Mouse (Mus musculus): ENCODE data around the gene 9130023H24Rik. TPM values are rescaled to one million over a fixed set of nuclear protein-coding genes. Genes with fewer than 3 reads are reported as not detected.

9130023H24Rik gene
- 7.1 and 7.5 TPM in 2 replicates for polyA plus RNA-seq (2016; fragmentation: Nextera tagmentation; extraction: Ambion mirVana)

GRCm38 (mm10) chr7:128237927-128238778, at the start of gene 9130023H24Rik:
Gene 9130023H24Rik (minus strand): TSS chr7:128238031.
- WGBS: under 1% methylated on average over 72 of the region's 72 CpGs
- Histone ChIP-seq H3K4me1 (replicated peaks) (peaks cover 16% of the 10 kb centered on the region), H3K27me3 (replicated peaks) (no peaks in the 10 kb centered on the region), H3K36me3 (peaks cover 47% of the 10 kb centered on the region), H3K9ac (peak within 1 kb of the TSS; percentile 85), H3K4me3 (peak within 1 kb of the TSS; percentile 78), H3K27ac (ENCODE audit: poor library complexity, severe bottlenecking) (peak within 1 kb of the TSS; percentile 97), H3K9me3 (replicated peaks) (no peaks in the 10 kb centered on the region), H3K4me2 (peak within 1 kb of the TSS; percentile 78)
- peak; percentile 91 for ATAC-seq (ENCODE audit: insufficient number of reproducible peaks, low FRiP score)

GRCm38 (mm10) chr7:128285060-128285459, 47.2 kb upstream of the 9130023H24Rik start:
- no peak overlapping the region for H3K4me2 ChIP-seq
- H3K36me3 ChIP-seq: peaks cover 29% of the 10 kb centered on the region
- WGBS: 87% methylated on average over 8 of the region's 8 CpGs
- H3K27ac ChIP-seq (ENCODE audit: poor library complexity, severe bottlenecking): no peak overlapping the region
- H3K4me1 ChIP-seq (replicated peaks): peaks cover 32% of the 10 kb centered on the region
- no peaks in the 10 kb centered on the region for H3K27me3 ChIP-seq (replicated peaks)
- H3K4me3 ChIP-seq: no peak overlapping the region
- H3K9me3 ChIP-seq (replicated peaks): no peaks in the 10 kb centered on the region
- no peak overlapping the region for H3K9ac ChIP-seq
- no peak for ATAC-seq (ENCODE audit: insufficient number of reproducible peaks, low FRiP score)

GRCm38 (mm10) chr7:128284047-128284446, 46.2 kb upstream of the 9130023H24Rik start:
- no peaks in the 10 kb centered on the region for H3K9me3 ChIP-seq (replicated peaks)
- H3K4me1 ChIP-seq (replicated peaks): peaks cover 23% of the 10 kb centered on the region
- H3K36me3 ChIP-seq: peaks cover 35% of the 10 kb centered on the region
- no peak overlapping the region for H3K9ac ChIP-seq
- no peak overlapping the region for H3K4me2 ChIP-seq
- no peaks in the 10 kb centered on the region for H3K27me3 ChIP-seq (replicated peaks)
- no peak for ATAC-seq (ENCODE audit: insufficient number of reproducible peaks, low FRiP score)
- H3K27ac ChIP-seq (ENCODE audit: poor library complexity, severe bottlenecking): no peak overlapping the region
- 61% methylated on average over 5 of the region's 5 CpGs for WGBS
- no peak overlapping the region for H3K4me3 ChIP-seq

- no peak overlapping the region for H3K4me2 ChIP-seq
- H3K9me3 ChIP-seq (replicated peaks): no peaks in the 10 kb centered on the region
- peaks cover 38% of the 10 kb centered on the region for H3K36me3 ChIP-seq
- ATAC-seq (ENCODE audit: insufficient number of reproducible peaks, low FRiP score): no peak
- H3K9ac ChIP-seq: no peak overlapping the region
- peaks cover 10% of the 10 kb centered on the region for H3K4me1 ChIP-seq (replicated peaks)
- 33% methylated on average over 7 of the region's 7 CpGs for WGBS
- no peak overlapping the region for H3K4me3 ChIP-seq
- H3K27me3 ChIP-seq (replicated peaks): no peaks in the 10 kb centered on the region
- H3K27ac ChIP-seq (ENCODE audit: poor library complexity, severe bottlenecking): no peak overlapping the region
Observed at GRCm38 (mm10) chr7:128282532-128283244, 44.9 kb upstream of the 9130023H24Rik start.

GRCm38 (mm10) chr7:128281765-128282164, 43.9 kb upstream of the 9130023H24Rik start:
- peaks cover 36% of the 10 kb centered on the region for H3K36me3 ChIP-seq
- 72% methylated on average over 11 of the region's 11 CpGs for WGBS

GRCm38 (mm10) chr7:128279750-128280149, 41.9 kb upstream of the 9130023H24Rik start:
- Histone ChIP-seq H3K36me3 (peaks cover 51% of the 10 kb centered on the region), H3K9me3 (replicated peaks) (no peaks in the 10 kb centered on the region), H3K27me3 (replicated peaks) (no peaks in the 10 kb centered on the region), H3K4me2 (no peak overlapping the region), H3K4me3 (no peak overlapping the region), H3K9ac (no peak overlapping the region), H3K4me1 (replicated peaks) (peaks cover 10% of the 10 kb centered on the region), H3K27ac (ENCODE audit: poor library complexity, severe bottlenecking) (no peak overlapping the region)
- ATAC-seq (ENCODE audit: insufficient number of reproducible peaks, low FRiP score): no peak
- 93% methylated on average over 4 of the region's 4 CpGs for WGBS

More at GRCm38 (mm10) chr7:128281765-128282164, 43.9 kb upstream of the 9130023H24Rik start:
- Histone ChIP-seq H3K27me3 (replicated peaks) (no peaks in the 10 kb centered on the region), H3K4me3 (no peak overlapping the region), H3K9me3 (replicated peaks) (no peaks in the 10 kb centered on the region), H3K4me2 (no peak overlapping the region), H3K27ac (ENCODE audit: poor library complexity, severe bottlenecking) (no peak overlapping the region), H3K9ac (no peak overlapping the region), H3K4me1 (replicated peaks) (peaks cover 10% of the 10 kb centered on the region)
- ATAC-seq (ENCODE audit: insufficient number of reproducible peaks, low FRiP score): no peak

GRCm38 (mm10) chr7:128276051-128276450, 38.2 kb upstream of the 9130023H24Rik start:
- ATAC-seq (ENCODE audit: insufficient number of reproducible peaks, low FRiP score): no peak
- Histone ChIP-seq H3K36me3 (peaks cover 81% of the 10 kb centered on the region), H3K27me3 (replicated peaks) (no peaks in the 10 kb centered on the region), H3K4me2 (no peak overlapping the region), H3K9ac (no peak overlapping the region), H3K27ac (ENCODE audit: poor library complexity, severe bottlenecking) (no peak overlapping the region), H3K9me3 (replicated peaks) (no peaks in the 10 kb centered on the region), H3K4me3 (no peak overlapping the region), H3K4me1 (replicated peaks) (no peaks in the 10 kb centered on the region)
- 94% methylated on average over 6 of the region's 6 CpGs for WGBS

- H3K27me3 ChIP-seq (replicated peaks): no peaks in the 10 kb centered on the region
- 91% methylated on average over 9 of the region's 9 CpGs for WGBS
- H3K9me3 ChIP-seq (replicated peaks): no peaks in the 10 kb centered on the region
- no peak overlapping the region for H3K27ac ChIP-seq (ENCODE audit: poor library complexity, severe bottlenecking)
- no peak overlapping the region for H3K4me3 ChIP-seq
- H3K9ac ChIP-seq: no peak overlapping the region
- H3K4me2 ChIP-seq: no peak overlapping the region
- no peak for ATAC-seq (ENCODE audit: insufficient number of reproducible peaks, low FRiP score)
- peaks cover 9% of the 10 kb centered on the region for H3K4me1 ChIP-seq (replicated peaks)
- H3K36me3 ChIP-seq: peaks cover 55% of the 10 kb centered on the region
Observed at GRCm38 (mm10) chr7:128271496-128271895, 33.7 kb upstream of the 9130023H24Rik start.

GRCm38 (mm10) chr7:128270431-128270850, 32.6 kb upstream of the 9130023H24Rik start:
- H3K9me3 ChIP-seq (replicated peaks): no peaks in the 10 kb centered on the region
- H3K36me3 ChIP-seq: peaks cover 45% of the 10 kb centered on the region
- no peak overlapping the region for H3K9ac ChIP-seq
- no peak overlapping the region for H3K27ac ChIP-seq (ENCODE audit: poor library complexity, severe bottlenecking)
- H3K4me3 ChIP-seq: no peak overlapping the region
- H3K27me3 ChIP-seq (replicated peaks): 0 out of 2 replicates have a peak, but pooled peaks cover 3% of the 10 kb centered on the region
- ATAC-seq (ENCODE audit: insufficient number of reproducible peaks, low FRiP score): peak; percentile 86
- 26% methylated on average over 13 of the region's 13 CpGs for WGBS
- H3K4me1 ChIP-seq (replicated peaks): peaks cover 9% of the 10 kb centered on the region
- H3K4me2 ChIP-seq: peak overlapping the region; percentile 27

- whole genome bisulfite sequencing: 85% methylated on average over 7 of the region's 7 CpGs
- H3K27me3 ChIP-seq (replicated peaks): 0 out of 2 replicates have a peak, but pooled peaks cover 3% of the 10 kb centered on the region
- no peak overlapping the region for H3K4me3 ChIP-seq
- H3K9ac ChIP-seq: no peak overlapping the region
- H3K9me3 ChIP-seq (replicated peaks): no peaks in the 10 kb centered on the region
- ATAC-seq (ENCODE audit: insufficient number of reproducible peaks, low FRiP score): no peak
- H3K4me2 ChIP-seq: no peak overlapping the region
- H3K36me3 ChIP-seq: peaks cover 19% of the 10 kb centered on the region
- H3K27ac ChIP-seq (ENCODE audit: poor library complexity, severe bottlenecking): no peak overlapping the region
- H3K4me1 ChIP-seq (replicated peaks): peaks cover 9% of the 10 kb centered on the region
Observed at GRCm38 (mm10) chr7:128267813-128268212, 30.0 kb upstream of the 9130023H24Rik start.

- WGBS: 60% methylated on average over 13 of the region's 13 CpGs
- 0 out of 2 replicates have a peak, but pooled peaks cover 3% of the 10 kb centered on the region for H3K27me3 ChIP-seq (replicated peaks)
- peaks cover 9% of the 10 kb centered on the region for H3K4me1 ChIP-seq (replicated peaks)
- no peak for ATAC-seq (ENCODE audit: insufficient number of reproducible peaks, low FRiP score)
- peaks cover 16% of the 10 kb centered on the region for H3K36me3 ChIP-seq
- no peak overlapping the region for H3K27ac ChIP-seq (ENCODE audit: poor library complexity, severe bottlenecking)
- no peaks in the 10 kb centered on the region for H3K9me3 ChIP-seq (replicated peaks)
- no peak overlapping the region for H3K4me3 ChIP-seq
- H3K4me2 ChIP-seq: no peak overlapping the region
- H3K9ac ChIP-seq: no peak overlapping the region
Observed at GRCm38 (mm10) chr7:128267391-128267790, 29.6 kb upstream of the 9130023H24Rik start.

Measured in heart, embryonic 12.5 days (tissue).